Mouse (Mus musculus): ENCODE results near the gene Olfr1247.
"Not testable (repeated sequence)": the region's sequence is repeated elsewhere in the genome, so short reads cannot be mapped to it uniquely, and the experiment has no call there.

The Olfr1247 gene

DNA sequence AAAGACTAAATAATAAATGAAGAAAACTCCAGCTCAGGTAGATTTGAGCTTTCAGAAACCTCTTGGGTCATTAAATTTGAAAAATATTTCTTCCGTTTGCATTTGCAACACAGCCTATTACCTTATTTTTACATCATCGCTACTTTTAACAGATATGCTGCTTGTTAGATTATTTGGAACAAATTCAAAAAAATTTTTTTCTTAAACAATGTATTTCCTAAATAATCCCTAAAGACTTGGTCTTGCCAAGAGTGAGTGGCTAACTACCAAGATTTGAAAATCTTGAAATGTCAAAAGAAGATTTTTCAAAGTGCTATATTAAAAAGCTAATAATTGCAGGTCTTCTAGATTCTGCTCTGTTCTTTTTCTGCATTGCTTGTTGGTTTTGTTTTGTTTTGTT lies at the start of gene Olfr1247:
Gene Olfr1247, minus strand, starts transcription at position 101 of the 400 bp plus-strand sequence.
- DNase-seq (ENCODE audit: low read depth, low spot score), result no peak

DNA sequence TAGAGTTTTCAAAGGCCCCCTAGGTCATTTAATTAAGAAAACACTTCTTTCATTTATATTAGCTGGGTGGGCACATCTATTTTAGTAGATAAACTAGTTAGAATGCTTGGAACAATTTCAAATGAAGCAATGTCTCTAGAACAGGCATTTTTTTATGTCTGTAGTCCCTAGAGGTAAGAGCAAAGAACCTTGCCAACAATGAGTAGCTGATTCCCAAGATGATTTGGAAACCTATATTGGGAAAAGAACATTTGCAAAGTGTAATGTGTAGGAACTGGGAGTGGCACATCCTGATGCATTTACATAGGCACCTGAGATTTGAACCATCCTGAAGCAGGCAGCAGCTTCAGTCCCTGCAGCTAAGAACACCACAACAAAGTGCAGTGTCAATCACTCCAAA lies 47.4 kb upstream of the Olfr1247 start, which contains the start of gene Olfr1250:
Gene Olfr1250, minus strand, starts transcription at position 101 of the 400 bp plus-strand sequence.
- no peak for DNase-seq (ENCODE audit: low read depth, low spot score)

- no peak for DNase-seq (ENCODE audit: low read depth, low spot score)
Observed at GRCm38 (mm10) chr2:89634883-89635282, 21.0 kb upstream of the Olfr1247 start, which contains the start of gene Olfr1249. Gene Olfr1249 (minus strand): TSS chr2:89634983.

- DNase-seq (ENCODE audit: low read depth, low spot score), result not testable (repeated sequence)
Observed at GRCm38 (mm10) chr2:89618145-89618544, 4.2 kb upstream of the Olfr1247 start, which contains the start of gene Olfr1248. Gene Olfr1248 (minus strand): TSS chr2:89618245.

DNA sequence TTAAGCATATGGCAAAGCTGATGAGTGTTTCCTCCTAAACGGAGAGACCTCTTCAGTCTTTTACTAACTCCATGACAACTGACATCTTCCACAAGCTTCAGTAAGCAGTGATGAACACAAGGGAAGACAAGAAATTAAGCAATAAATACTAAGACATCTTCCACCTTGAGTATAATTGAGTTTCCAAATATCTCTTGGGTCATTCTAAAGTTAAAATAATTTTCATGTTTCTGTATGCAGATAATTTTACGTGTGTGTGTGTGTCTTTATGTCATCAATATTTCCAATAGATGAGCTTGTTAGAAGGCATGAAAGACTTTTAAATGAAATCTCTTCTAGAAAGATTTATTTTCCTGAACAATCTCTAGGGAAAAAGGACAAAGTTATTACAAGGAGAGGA lies 20.9 kb downstream of the Olfr1247 start, which contains the start of gene Olfr1246:
Gene Olfr1246, minus strand, starts transcription at position 101 of the 400 bp plus-strand sequence.
- DNase-seq (ENCODE audit: low read depth, low spot score), result no peak

DNA sequence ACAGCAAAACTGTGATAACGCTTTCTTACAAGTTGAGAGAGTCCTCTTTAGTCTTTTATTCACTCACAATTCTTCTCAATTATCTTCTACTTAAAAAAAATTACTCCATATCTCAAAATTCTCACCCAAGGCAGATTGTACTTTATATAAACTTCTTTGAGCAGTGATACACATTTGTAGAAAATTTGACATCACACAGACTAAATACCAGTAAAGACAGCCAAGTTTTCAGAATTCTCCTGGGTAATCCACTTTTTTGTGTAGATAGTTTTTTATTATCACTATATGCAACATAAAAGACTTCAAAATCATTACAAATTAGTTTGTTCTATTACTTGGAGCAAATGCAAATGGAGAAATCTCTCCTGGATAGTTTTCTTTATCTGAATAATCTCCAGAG lies 35.6 kb downstream of the Olfr1247 start, which contains the start of gene Olfr1245:
Gene Olfr1245, minus strand, starts transcription at position 101 of the 400 bp plus-strand sequence.
- DNase-seq (ENCODE audit: low read depth, low spot score), result no peak

- DNase-seq (ENCODE audit: low read depth, low spot score), result not testable (repeated sequence)
Observed at GRCm38 (mm10) chr2:89562706-89563105, 51.2 kb downstream of the Olfr1247 start.
